Mouse (Mus musculus) neutrophil, adult 5-6 weeks (primary cell): Measurements from ENCODE around the gene 2310030G06Rik. TPM values are rescaled to one million over a fixed set of nuclear protein-coding genes. Genes with fewer than 3 reads are reported as not detected.

Experiments
- ATAC-seq: fragments of 151-379, 151-347 bp; 2 replicates; pipeline ENCODE4 v1.8.0; 2017; ENCODE audit warnings: mild to moderate bottlenecking, moderate TSS enrichment; ENCODE audit not compliant: insufficient number of reproducible peaks, poor library complexity, low FRiP score, severe bottlenecking; ENCODE audit errors: extremely low read depth
- total RNA-seq: library from RNA; stranded (forward); fragments of 200-1000 nt; gene quantifications from 2 replicates; pipeline ENCODE4 v1.2.3, GENCODE M21; 2017

2310030G06Rik gene
- total RNA-seq, 1 experiment from 2014 or later: not detected

DNA sequence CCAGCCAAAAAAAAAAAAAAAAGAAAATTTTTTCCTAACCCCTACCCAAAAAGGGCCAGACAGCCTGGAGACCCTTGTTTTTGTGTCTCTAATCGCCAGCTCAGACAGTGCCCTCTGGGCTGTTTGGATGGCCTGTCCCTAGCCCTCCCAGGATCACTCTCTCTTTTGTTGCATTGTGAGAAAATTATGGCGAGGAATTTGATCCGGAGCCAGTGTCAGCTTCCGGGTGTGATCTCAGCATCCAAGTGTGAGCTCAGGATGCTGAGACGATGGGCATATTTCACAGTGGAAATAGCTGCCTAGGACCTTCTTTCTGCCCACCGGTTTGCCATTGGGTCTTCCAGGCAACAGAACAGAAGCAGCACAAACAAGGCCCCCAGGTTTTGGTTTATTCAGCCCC, 4.4 kb upstream of the 2310030G06Rik start:
- ATAC-seq: no peak

DNA sequence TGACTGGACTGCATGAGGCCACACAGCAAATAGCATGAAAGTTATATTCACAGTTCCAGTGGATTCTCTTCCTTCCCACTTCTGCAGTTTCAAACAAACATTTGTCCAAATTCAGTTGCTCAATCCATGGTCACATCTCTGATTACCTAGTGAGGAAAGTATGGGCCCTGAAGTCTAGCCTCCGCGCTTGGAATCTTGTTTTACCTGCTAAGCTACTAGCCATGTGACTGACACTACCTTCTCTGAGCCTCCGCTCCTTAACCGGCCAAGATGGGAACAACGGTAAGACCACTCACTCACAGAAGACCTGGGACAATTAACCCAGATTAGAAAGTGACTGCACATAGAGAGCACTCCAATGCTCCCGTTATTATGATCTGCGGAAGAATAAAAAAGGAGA, 530 bp downstream of the 2310030G06Rik start:
- ATAC-seq: no peak

DNA sequence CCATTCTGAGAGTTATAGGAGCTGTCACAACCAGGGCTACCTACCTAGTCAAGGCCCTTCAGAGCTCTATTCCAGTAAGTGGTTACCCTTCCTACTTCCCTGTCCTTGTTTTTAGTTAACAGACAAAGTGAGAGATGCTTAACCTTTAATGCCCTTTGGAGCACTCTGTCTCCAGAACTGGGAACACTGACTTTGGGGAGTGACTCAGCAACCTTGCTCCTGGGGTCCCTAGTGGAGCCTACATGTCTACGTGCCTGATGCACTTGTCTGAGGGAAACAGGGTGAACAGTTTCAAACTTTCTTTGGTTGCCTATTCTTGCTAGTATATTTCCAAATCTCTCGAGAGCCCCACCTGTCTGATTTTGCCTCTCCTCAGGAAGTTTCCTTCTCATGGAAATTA, 3.6 kb downstream of the 2310030G06Rik start:
- no peak for ATAC-seq

- ATAC-seq: no peak
These were observed 4.1 kb downstream of the 2310030G06Rik start for GRCm38 (mm10) chr9:50742261-50742660.

DNA sequence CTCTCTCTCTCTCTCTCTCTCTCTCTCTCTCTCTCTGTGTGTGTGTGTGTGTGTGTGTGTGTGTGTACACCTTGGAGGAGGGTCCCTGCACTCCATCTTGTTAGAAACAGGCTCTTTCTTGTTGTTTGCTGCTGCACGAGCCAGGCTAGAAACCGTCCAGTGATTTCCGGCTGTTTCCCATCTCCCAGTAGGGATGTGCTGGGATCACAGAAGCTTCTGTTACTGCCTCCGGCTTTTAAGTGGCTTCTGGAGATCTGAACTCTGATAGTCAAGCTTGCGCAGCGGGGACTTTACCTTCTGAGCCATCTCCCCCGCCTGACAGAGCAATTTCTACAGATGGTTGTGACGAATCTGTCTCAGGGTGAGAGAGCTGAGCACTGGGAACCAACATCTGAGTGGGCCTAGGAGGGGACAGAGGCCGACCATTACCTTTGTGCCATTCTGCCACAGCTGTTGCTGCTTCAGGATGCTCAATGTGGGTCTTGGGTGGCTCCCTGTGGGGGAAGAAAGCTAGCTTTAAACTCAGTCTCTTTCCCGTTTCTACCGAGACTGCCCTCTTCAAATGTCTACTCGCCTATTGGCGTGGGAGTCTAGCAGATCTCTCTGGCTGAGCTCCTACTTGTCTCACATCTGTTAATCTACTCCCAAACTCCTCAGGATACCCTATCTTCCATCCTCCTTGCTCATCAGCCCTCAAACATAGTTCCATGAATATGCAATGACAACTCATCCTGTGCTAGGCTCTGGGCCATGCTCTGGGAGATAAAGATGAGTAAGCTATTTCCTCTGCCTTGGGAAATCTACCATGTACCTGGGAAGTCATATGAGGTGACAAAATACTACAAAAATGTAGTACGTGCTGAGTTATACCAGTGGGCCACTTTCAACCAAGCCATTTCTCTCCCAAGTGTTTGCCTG, 5.2 kb downstream of the 2310030G06Rik start:
- no peak for ATAC-seq

- ATAC-seq: peak; percentile 63
These were observed 7.1 kb downstream of the 2310030G06Rik start, which contains the start of gene Dixdc1 for GRCm38 (mm10) chr9:50738914-50739870. TSS of gene Dixdc1 (minus strand) at chr9:50739517.

- no peak for ATAC-seq
These were observed 11.3 kb downstream of the 2310030G06Rik start for GRCm38 (mm10) chr9:50734989-50735388.

- no peak for ATAC-seq
These were observed 13.8 kb downstream of the 2310030G06Rik start for GRCm38 (mm10) chr9:50732560-50732959.

- ATAC-seq: no peak
These were observed 16.7 kb downstream of the 2310030G06Rik start for GRCm38 (mm10) chr9:50729600-50729999.

- ATAC-seq: 0 out of 2 replicates have a peak, but pooled peaks have one; percentile 19
These were observed 18.2 kb downstream of the 2310030G06Rik start for GRCm38 (mm10) chr9:50727925-50728651.

GRCm38 (mm10) chr9:50727171-50727924, 19.0 kb downstream of the 2310030G06Rik start:
- no peak for ATAC-seq

DNA sequence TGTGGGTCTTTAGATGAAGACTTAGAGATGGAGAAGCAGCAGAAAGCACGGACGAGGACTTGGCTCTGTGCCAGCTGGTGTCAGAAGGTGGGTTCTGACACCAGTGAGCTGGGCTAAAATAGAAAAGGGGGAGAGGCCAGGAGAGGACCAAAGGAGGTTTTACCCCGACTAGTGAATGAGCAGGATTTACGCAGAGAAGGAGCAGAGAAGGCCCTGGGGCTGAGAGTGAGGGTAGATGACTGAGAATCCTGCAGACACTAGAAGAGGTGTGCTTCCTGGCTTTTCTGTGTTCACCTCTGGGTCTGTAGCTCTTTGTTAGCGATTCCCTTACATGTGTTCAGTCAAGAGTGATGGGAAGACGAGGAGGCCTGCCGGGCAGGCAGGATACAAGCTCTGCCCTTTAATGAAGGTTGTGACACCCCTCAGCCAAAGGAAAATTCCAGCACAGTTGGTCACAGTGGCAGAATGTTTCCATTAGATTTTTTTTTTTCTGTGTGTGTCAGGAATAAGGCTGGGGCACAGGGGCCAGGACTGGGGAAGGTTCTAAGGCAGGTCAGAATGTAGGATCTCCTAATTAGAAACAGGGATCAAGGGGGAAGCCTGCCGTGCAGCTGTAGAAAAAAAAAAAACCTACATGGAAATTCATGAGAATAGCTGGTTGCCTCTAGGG, 20.3 kb downstream of the 2310030G06Rik start:
- no peak for ATAC-seq

- ATAC-seq: no peak
These were observed 21.5 kb downstream of the 2310030G06Rik start for GRCm38 (mm10) chr9:50724661-50725330.

DNA sequence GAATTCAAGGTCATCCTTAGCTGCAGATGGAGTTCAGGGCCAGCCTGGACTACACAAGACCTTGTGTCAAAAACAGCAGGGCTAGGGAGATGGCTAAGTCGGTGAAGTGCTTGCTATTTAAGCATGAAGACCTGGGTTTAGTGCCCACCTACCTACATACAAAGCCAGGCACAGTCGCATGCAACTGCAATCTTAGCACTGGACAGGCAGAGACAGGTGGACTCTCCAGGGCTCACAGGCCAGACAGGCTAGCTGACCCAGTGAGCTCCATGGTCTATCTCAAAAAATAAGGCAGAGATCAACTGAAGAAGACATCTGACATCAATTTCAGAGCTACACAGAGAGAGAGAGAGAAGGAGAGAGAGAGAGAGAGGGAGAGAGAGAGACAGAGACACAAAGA, 22.2 kb downstream of the 2310030G06Rik start:
- ATAC-seq: no peak

- ATAC-seq: no peak
These were observed 22.9 kb downstream of the 2310030G06Rik start for GRCm38 (mm10) chr9:50723406-50723805.

DNA sequence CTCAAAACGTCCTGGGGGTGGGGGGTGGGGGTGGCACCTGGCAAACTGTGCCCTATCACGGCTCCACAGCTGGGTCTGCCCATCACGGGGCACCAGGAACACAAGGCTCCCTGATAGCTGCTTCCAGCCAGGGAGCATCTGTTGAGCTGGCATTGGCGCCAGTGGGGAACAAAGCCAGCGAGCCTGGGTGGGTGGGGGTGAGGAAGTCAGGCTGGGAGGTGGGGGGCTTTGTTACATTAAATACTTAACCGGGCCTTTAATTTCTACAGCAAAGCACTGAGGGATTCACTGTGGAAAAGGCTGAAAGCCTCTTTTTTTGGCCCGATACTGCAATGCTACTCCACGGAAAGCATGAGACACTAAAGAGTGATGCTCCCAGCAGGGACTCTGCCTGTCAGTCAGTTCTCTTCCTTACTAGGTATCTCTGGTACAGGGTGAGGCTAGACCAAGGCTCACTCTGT, 23.9 kb downstream of the 2310030G06Rik start:
- no peak for ATAC-seq

DNA sequence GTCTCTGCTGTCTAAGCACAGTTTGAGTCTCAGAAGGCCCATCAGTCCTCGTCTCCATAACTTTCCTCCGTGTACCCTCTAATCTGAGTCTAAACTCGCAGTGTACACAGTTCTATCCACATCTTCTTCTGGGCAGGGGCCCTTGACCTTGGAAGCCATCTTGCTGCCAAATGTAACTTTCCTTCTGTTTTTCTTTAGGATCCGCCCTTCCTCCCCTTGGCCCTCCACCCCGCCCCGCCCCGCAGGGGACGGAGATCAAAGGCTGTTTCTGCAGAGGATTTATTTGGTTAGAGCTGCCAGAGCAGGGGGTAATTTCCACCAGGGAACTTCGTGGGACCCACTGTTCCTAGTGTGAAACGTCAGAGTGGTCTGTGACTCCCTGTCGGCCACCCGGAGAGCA, 25.3 kb downstream of the 2310030G06Rik start:
- no peak for ATAC-seq
